Mouse (Mus musculus) forebrain, embryonic 12.5 days (tissue): ENCODE measurements at regions not wholly inside any gene's neighbourhood (a gene's known extent, or its start where the extent isn't known, plus 50 kb on each side); places are given as distances from the start of the nearest gene placed in this dataset.

ENCODE experiments used
- ATAC-seq: fragments of 200-750 bp; cut with Nextera tagmentation; 2 replicates; pipeline ENCODE4 v1.8.0; 2017; ENCODE audit warnings: moderate TSS enrichment; ENCODE audit not compliant: low FRiP score
- H3K27ac ChIP-seq: fragments of 300-500 bp; sonication (generic); 2 replicates; pipeline ENCODE4 v1.5.1; 2016; ENCODE audit warnings: mild to moderate bottlenecking
- H3K27me3 ChIP-seq: fragments of 300-500 bp; sonication (generic); 2 replicates; pipeline ENCODE4 v1.6.1; 2016; ENCODE audit warnings: mild to moderate bottlenecking
- H3K36me3 ChIP-seq: fragments of 300-500 bp; sonication (generic); replicated peaks from 2 replicates; pipeline ENCODE4 v1.6.1; 2016; ENCODE audit warnings: mild to moderate bottlenecking
- H3K4me1 ChIP-seq: fragments of 300-500 bp; sonication (generic); 2 replicates; pipeline ENCODE4 v1.6.1; 2016
- H3K4me2 ChIP-seq: fragments of 300-500 bp; sonication (generic); 2 replicates; pipeline ENCODE4 v1.6.1; 2016; ENCODE audit warnings: mild to moderate bottlenecking, moderate library complexity
- H3K4me3 ChIP-seq: fragments of 300-500 bp; sonication (generic); replicated peaks from 2 replicates; pipeline ENCODE4 v1.5.1; 2016; ENCODE audit warnings: mild to moderate bottlenecking
- H3K9ac ChIP-seq: fragments of 300-500 bp; sonication (generic); 2 replicates; pipeline ENCODE4 v1.6.1; 2016; ENCODE audit warnings: mild to moderate bottlenecking
- H3K9me3 ChIP-seq: fragments of 300-500 bp; sonication (generic); 2 replicates; pipeline ENCODE4 v1.6.1; 2016
- WGBS: fragments of 180-500 bp; shearing (Covaris S2); methylation state at CpG from one replicate; pipeline ENCODE4 v1.1.7; 2016; 5-methylcytosine and 5-hydroxymethylcytosine counted together

- Histone ChIP-seq H3K27me3 (0 out of 2 replicates have a peak, but pooled peaks cover 3% of the 10 kb centered on the region), H3K9ac (no peak overlapping the region), H3K27ac (no peak overlapping the region), H3K9me3 (no peaks in the 10 kb centered on the region), H3K4me2 (no peak overlapping the region), H3K36me3 (no peaks in the 10 kb centered on the region), H3K4me3 (no peak overlapping the region), H3K4me1 (no peaks in the 10 kb centered on the region; the same call in 1 of the 2 replicates)
- ATAC-seq: no peak
- 93% methylated on average over 5 of the region's 5 CpGs for WGBS
Observed at GRCm38 (mm10) chr13:97497928-97498327, 257.0 kb downstream of the Enc1 start.

GRCm38 (mm10) chr13:97494770-97495169 is 253.9 kb downstream of the Enc1 start:
- no peaks in the 10 kb centered on the region for H3K36me3 ChIP-seq
- H3K27me3 ChIP-seq: 0 out of 2 replicates have a peak, but pooled peaks cover 9% of the 10 kb centered on the region
- no peaks in the 10 kb centered on the region for H3K9me3 ChIP-seq
- no peak for ATAC-seq
- H3K27ac ChIP-seq: no peak overlapping the region
- H3K4me1 ChIP-seq: peaks cover 12% of the 10 kb centered on the region
- H3K4me3 ChIP-seq: no peak overlapping the region
- 63% methylated on average over 2 of the region's 2 CpGs for WGBS
- H3K9ac ChIP-seq: no peak overlapping the region
- no peak overlapping the region for H3K4me2 ChIP-seq

- 85% methylated on average over 7 of the region's 7 CpGs for WGBS
- ATAC-seq: no peak
- H3K4me3 ChIP-seq: no peak overlapping the region
Observed at GRCm38 (mm10) chr13:97493836-97494235, 252.9 kb downstream of the Enc1 start.

GRCm38 (mm10) chr13:97492958-97493735 is 252.2 kb downstream of the Enc1 start:
- H3K9ac ChIP-seq: no peak overlapping the region
- WGBS: 78% methylated on average over 18 of the region's 20 CpGs
- no peak for ATAC-seq

More at GRCm38 (mm10) chr13:97493836-97494235, 252.9 kb downstream of the Enc1 start:
- no peaks in the 10 kb centered on the region for H3K36me3 ChIP-seq
- H3K9ac ChIP-seq: no peak overlapping the region
- no peak overlapping the region for H3K4me2 ChIP-seq
- H3K4me1 ChIP-seq: peaks cover 21% of the 10 kb centered on the region
- no peak overlapping the region for H3K27ac ChIP-seq
- H3K27me3 ChIP-seq: 0 out of 2 replicates have a peak, but pooled peaks cover 9% of the 10 kb centered on the region
- no peaks in the 10 kb centered on the region for H3K9me3 ChIP-seq

GRCm38 (mm10) chr13:97491865-97492847 is 251.3 kb downstream of the Enc1 start:
- no peak overlapping the region for H3K4me3 ChIP-seq
- 95% methylated on average over 19 of the region's 19 CpGs for WGBS
- no peaks in the 10 kb centered on the region for H3K36me3 ChIP-seq
- H3K27me3 ChIP-seq: 0 out of 2 replicates have a peak, but pooled peaks cover 7% of the 10 kb centered on the region
- peaks cover 31% of the 10 kb centered on the region for H3K4me1 ChIP-seq
- ATAC-seq: no peak
- H3K27ac ChIP-seq: no peak overlapping the region
- no peak overlapping the region for H3K9ac ChIP-seq
- H3K9me3 ChIP-seq: no peaks in the 10 kb centered on the region
- no peak overlapping the region for H3K4me2 ChIP-seq

More at GRCm38 (mm10) chr13:97492958-97493735, 252.2 kb downstream of the Enc1 start:
- Histone ChIP-seq H3K4me1 (peaks cover 27% of the 10 kb centered on the region), H3K36me3 (no peaks in the 10 kb centered on the region), H3K27ac (no peak overlapping the region), H3K9me3 (no peaks in the 10 kb centered on the region), H3K4me2 (no peak overlapping the region), H3K4me3 (no peak overlapping the region), H3K27me3 (0 out of 2 replicates have a peak, but pooled peaks cover 9% of the 10 kb centered on the region)

GRCm38 (mm10) chr13:97490131-97490530 is 249.2 kb downstream of the Enc1 start:
- H3K27ac ChIP-seq: no peak overlapping the region
- no peak overlapping the region for H3K9ac ChIP-seq
- H3K4me3 ChIP-seq: no peak overlapping the region
- H3K4me2 ChIP-seq: no peak overlapping the region
- WGBS: 52% methylated on average over 7 of the region's 7 CpGs
- no peak for ATAC-seq
- no peaks in the 10 kb centered on the region for H3K36me3 ChIP-seq
- 0 out of 2 replicates have a peak, but pooled peaks cover 6% of the 10 kb centered on the region for H3K27me3 ChIP-seq
- peaks cover 31% of the 10 kb centered on the region for H3K4me1 ChIP-seq
- no peaks in the 10 kb centered on the region for H3K9me3 ChIP-seq

- Histone ChIP-seq H3K4me3 (no peak overlapping the region), H3K9me3 (no peaks in the 10 kb centered on the region), H3K27me3 (0 out of 2 replicates have a peak, but pooled peaks cover 6% of the 10 kb centered on the region), H3K4me2 (no peak overlapping the region), H3K9ac (no peak overlapping the region), H3K27ac (no peak overlapping the region), H3K36me3 (no peaks in the 10 kb centered on the region), H3K4me1 (peaks cover 31% of the 10 kb centered on the region)
- ATAC-seq: no peak
- WGBS: 67% methylated on average over 4 of the region's 4 CpGs
Observed at GRCm38 (mm10) chr13:97489721-97490120, 248.8 kb downstream of the Enc1 start.

GRCm38 (mm10) chr13:97489029-97489428 is 248.1 kb downstream of the Enc1 start:
- ATAC-seq: no peak
- H3K4me2 ChIP-seq: no peak overlapping the region
- H3K9me3 ChIP-seq: no peaks in the 10 kb centered on the region
- H3K27ac ChIP-seq: no peak overlapping the region
- peaks cover 31% of the 10 kb centered on the region for H3K4me1 ChIP-seq
- no peak overlapping the region for H3K4me3 ChIP-seq
- 0 out of 2 replicates have a peak, but pooled peaks cover 6% of the 10 kb centered on the region for H3K27me3 ChIP-seq
- 40% methylated on average over 5 of the region's 5 CpGs for WGBS
- H3K36me3 ChIP-seq: no peaks in the 10 kb centered on the region
- no peak overlapping the region for H3K9ac ChIP-seq

- Histone ChIP-seq H3K27ac (no peak overlapping the region), H3K4me1 (peaks cover 31% of the 10 kb centered on the region)
- WGBS: 73% methylated on average over 5 of the region's 5 CpGs
Observed at GRCm38 (mm10) chr13:97488518-97488917, 247.6 kb downstream of the Enc1 start.

GRCm38 (mm10) chr13:97487746-97488473 is 247.0 kb downstream of the Enc1 start:
- ATAC-seq: no peak
- H3K9ac ChIP-seq: no peak overlapping the region
- H3K4me3 ChIP-seq: no peak overlapping the region
- H3K36me3 ChIP-seq: no peaks in the 10 kb centered on the region
- WGBS: 65% methylated on average over 9 of the region's 9 CpGs
- H3K27me3 ChIP-seq: 0 out of 2 replicates have a peak, but pooled peaks cover 6% of the 10 kb centered on the region
- H3K9me3 ChIP-seq: no peaks in the 10 kb centered on the region
- no peak overlapping the region for H3K4me2 ChIP-seq
- H3K4me1 ChIP-seq: peaks cover 31% of the 10 kb centered on the region
- H3K27ac ChIP-seq: no peak overlapping the region

More at GRCm38 (mm10) chr13:97488518-97488917, 247.6 kb downstream of the Enc1 start:
- ATAC-seq: no peak
- Histone ChIP-seq H3K9ac (no peak overlapping the region), H3K9me3 (no peaks in the 10 kb centered on the region), H3K27me3 (0 out of 2 replicates have a peak, but pooled peaks cover 6% of the 10 kb centered on the region), H3K4me2 (no peak overlapping the region), H3K36me3 (no peaks in the 10 kb centered on the region), H3K4me3 (no peak overlapping the region)

GRCm38 (mm10) chr13:97486490-97486889 is 245.6 kb downstream of the Enc1 start:
- H3K9ac ChIP-seq: no peak overlapping the region
- H3K36me3 ChIP-seq: no peaks in the 10 kb centered on the region
- no peak overlapping the region for H3K4me3 ChIP-seq
- no peaks in the 10 kb centered on the region for H3K9me3 ChIP-seq
- H3K27me3 ChIP-seq: no peaks in the 10 kb centered on the region
- ATAC-seq: no peak
- peaks cover 31% of the 10 kb centered on the region for H3K4me1 ChIP-seq
- WGBS: 50% methylated on average over 2 of the region's 2 CpGs
- H3K4me2 ChIP-seq: no peak overlapping the region
- no peak overlapping the region for H3K27ac ChIP-seq
